Mouse (Mus musculus): Measurements from ENCODE around the gene Tmprss4. TPM values are rescaled to one million over a fixed set of nuclear protein-coding genes. Genes with fewer than 3 reads are reported as not detected.

The Tmprss4 gene
- polyA plus RNA-seq, 1 experiment: not detected

DNA sequence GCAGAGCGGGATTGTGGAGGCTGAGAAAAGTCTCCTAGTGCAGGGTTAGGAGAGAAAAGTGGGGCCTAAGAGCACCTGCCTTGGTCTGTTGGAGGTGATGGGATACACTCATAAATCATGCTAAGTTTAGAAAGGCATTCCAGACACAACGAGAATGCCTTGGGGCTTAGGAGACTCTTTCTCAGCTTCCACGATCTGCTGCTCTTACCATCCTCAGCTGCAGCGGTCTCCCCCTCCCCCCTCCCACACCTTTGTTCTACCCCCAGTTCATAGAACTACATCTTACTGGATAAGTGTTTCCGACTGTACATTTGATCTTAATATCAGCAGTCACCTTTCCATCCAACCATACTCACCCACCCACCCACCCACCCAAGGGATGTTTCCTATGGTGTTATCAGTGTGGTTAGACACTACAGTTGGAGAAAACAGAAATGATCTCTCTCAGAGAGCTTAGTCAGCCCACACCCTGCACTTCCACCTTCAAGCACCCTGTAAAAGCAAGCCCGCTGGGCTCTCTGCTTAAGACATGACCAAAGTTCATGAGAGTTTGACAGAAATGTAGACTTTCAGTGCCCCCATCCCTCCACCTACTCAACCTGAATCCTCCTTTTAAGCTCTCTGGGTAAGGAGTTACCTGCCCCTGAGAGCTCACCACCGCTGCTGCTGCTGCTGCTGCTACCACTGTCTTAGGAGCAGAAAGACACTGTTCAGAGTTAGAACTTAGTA lies 3.3 kb upstream of the Tmprss4 start:
- no peak for TF ChIP-seq GATA1 (IDR thresholded peaks at IDR 0.05; ENCODE audit: low read length)

GRCm38 (mm10) chr9:45206121-45206520 lies 2.2 kb upstream of the Tmprss4 start:
- TF ChIP-seq GATA1 (IDR thresholded peaks at IDR 0.05; ENCODE audit: low read length): no peak

DNA sequence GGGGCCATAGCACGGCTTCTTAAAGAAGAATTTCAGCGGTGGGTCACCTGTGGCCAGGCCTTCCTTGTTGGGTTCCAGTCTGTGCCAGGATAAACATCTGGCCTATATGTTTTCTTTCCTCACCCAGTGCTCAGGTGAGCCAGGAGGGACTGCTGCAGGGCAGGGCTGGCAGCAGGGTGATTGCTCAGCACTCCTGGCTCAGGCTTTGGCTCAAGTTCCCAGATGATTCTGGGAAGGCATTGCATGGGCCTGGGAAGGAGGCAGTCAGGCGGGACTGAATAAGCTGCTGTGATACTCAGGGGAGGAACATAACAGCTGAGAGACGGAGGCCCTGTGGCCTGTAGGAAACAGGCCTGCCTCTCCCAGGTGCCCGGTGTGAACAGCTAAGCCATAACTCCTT lies 1.3 kb upstream of the Tmprss4 start:
- TF ChIP-seq GATA1 (IDR thresholded peaks at IDR 0.05; ENCODE audit: low read length): no peak

- TF ChIP-seq GATA1 (IDR thresholded peaks at IDR 0.05; ENCODE audit: low read length): no peak
Observed at GRCm38 (mm10) chr9:45202021-45202798, 1.7 kb downstream of the Tmprss4 start.

DNA sequence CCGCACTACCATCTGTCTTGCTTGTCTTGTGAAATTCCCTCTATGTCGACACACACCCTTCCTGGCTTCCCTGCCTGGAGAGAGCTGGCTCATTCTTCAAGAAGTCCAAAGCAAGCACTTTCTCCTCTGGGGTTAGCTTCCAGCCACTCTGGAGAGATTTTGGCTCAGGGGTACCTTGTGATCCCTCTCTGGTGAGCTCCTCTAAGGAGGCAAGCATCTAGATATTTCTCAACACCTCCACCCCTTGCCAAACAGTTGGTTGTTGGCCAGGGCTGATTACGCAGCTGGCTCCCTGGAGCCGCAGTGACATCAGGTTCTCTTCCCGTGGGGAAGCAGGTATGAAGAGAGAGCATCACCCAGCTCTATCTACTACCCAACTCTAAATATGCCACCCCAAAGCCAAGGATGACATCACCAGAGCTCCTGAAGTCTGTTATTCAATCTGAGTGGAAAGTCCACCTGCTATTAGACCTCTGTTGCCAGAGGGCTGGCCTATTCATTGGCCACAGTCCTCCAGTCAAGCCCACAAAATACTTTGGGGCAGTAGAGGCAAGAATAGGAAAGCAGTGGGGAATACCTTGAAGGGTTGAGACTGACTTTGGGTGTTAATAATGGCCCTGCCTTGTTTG lies 2.5 kb downstream of the Tmprss4 start:
- TF ChIP-seq GATA1 (IDR thresholded peaks at IDR 0.05; ENCODE audit: low read length): no peak

- no peak for TF ChIP-seq GATA1 (IDR thresholded peaks at IDR 0.05; ENCODE audit: low read length)
Observed at GRCm38 (mm10) chr9:45197549-45197948, 6.3 kb downstream of the Tmprss4 start.

GRCm38 (mm10) chr9:45196125-45196830 lies 7.6 kb downstream of the Tmprss4 start:
- TF ChIP-seq GATA1 (IDR thresholded peaks at IDR 0.05; ENCODE audit: low read length): no peak

- TF ChIP-seq GATA1 (IDR thresholded peaks at IDR 0.05; ENCODE audit: low read length): no peak
Observed at GRCm38 (mm10) chr9:45195468-45195867, 8.4 kb downstream of the Tmprss4 start.

DNA sequence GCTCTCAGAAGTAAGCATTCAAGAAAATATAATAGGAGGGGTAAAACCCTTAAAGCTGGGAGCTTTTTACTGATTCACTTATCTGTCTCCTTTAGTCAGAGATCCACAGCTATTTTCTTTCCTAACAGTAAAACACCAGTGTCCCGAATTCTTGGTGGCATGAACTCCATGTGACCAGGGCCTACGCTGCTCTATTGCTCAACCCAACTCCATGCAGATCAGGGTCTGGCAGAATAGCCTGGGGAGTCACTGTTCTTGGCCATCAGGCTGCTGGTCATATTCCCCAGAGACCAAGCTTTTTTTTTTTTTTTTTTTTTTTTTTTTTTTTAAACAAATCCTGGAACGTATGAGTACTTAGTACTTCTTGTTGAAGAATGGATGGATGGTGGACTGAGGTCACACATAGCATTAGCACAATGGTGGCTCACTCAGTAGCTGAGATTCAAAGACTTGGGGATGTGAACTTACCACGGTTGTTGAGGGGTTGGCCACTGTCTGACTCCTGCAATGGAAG lies 14.2 kb downstream of the Tmprss4 start:
- no peak for TF ChIP-seq GATA1 (IDR thresholded peaks at IDR 0.05; ENCODE audit: low read length)

DNA sequence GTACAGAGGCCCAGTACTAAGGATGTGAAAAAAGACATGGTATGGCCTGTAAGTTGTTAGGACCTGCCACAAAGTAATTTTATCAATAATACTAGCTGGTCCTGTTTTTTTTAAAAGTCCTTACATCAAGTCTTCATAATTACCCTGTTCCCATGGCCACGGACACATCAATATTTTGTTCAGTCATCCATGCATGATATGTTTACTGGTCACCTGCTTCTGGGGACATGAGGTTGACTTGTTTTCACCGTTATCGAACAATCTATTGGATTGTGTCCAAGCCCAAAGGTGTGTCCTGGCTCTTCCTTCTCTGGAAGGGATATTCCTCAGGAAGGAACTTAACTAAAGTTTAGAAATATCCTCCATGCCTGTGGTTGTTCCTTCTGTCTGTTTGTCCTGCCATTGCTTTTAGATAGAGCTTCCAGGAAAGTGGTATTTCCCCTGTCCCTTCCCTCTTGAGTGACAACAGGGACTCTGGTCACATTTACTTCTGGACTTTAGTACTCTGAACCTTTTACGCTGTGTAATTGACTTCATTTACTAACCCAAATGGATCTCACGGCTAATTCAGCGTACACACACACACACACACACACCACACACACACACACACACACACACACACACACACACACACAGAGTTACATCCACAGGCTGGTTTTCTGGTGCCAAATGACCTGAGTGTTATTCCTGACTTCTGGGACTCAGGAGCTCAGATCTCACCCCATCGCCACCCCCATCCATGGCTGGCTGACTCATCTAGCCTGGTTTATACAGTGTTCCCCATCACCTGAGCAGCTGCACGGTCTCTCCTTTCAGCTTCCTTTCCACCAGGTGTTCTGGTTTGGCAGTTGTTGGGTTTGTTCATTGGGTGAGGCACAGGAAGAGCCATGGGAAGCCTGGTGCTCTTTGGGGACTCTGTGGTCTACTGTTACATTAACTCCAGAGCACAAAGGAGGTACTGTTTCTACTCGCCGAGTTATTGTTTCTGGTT lies 15.0 kb downstream of the Tmprss4 start:
- no peak for TF ChIP-seq GATA1 (IDR thresholded peaks at IDR 0.05; ENCODE audit: low read length)

GRCm38 (mm10) chr9:45185250-45185649 lies 18.6 kb downstream of the Tmprss4 start:
- no peak for TF ChIP-seq GATA1 (IDR thresholded peaks at IDR 0.05; ENCODE audit: low read length)

GRCm38 (mm10) chr9:45183266-45183665 lies 20.6 kb downstream of the Tmprss4 start:
- TF ChIP-seq GATA1 (IDR thresholded peaks at IDR 0.05; ENCODE audit: low read length): no peak

- no peak for TF ChIP-seq GATA1 (IDR thresholded peaks at IDR 0.05; ENCODE audit: low read length)
Observed at GRCm38 (mm10) chr9:45182521-45182920, 21.4 kb downstream of the Tmprss4 start.

GRCm38 (mm10) chr9:45181770-45182169 lies 22.1 kb downstream of the Tmprss4 start, which contains the start of gene BC049352:
Gene BC049352, plus strand, starts transcription at chr9:45182007.
- no peak for TF ChIP-seq GATA1 (IDR thresholded peaks at IDR 0.05; ENCODE audit: low read length)

Measured in G1E-ER4 (cell line).